Mouse (Mus musculus) gonadal fat pad, adult 2 months (tissue): ENCODE measurements at regions not wholly inside any gene's neighbourhood (a gene's known extent, or its start where the extent isn't known, plus 50 kb on each side); places are given as distances from the start of the nearest gene placed in this dataset.

ENCODE experiments used
- DNase-seq: peaks from one replicate; pipeline ENCODE4 v3.0.0-alpha.2; 2012; ENCODE audit warnings: low read depth

DNA sequence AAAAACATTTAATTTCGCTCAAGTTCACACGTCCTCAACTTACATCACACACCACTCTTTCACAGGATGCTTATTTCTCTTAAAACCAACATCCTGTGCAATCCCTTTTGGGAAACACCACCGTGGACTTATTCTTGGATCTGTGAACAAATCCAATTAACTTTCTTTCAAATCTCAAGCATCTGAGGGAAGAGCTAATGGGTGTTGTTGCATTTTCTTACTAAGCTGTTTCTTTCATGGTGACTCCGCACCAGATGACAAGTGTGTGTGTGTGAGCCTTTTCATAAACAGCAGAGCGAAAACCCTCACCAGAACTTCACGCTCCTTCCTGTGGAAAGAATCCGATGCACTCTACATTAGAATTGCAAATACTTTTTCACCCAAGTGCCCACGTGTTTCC lies 390.6 kb upstream of the Castor2 start:
- DNase-seq = no peak

GRCm38 (mm10) chr5:133686206-133686605 lies 413.3 kb upstream of the Castor2 start:
- DNase-seq = no peak

DNA sequence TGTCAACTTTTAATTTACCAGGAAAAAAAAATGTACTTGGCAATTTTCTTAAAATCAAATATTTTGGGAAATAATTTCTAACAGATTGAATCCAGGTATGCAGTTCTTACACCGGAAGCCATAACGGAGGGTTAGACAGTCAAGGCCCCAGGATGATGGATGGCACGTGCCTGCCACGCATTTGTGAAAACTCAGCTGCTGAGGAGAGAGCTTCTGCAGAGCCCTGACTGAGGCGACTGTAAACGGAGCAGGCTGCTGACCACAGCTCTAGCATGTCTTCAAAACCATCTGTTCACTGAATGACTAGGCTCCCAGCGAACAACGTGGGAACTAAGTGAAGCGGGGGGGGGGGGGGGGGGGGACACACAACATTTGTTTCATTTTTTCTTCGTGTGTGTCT lies 416.5 kb upstream of the Castor2 start:
- no peak for DNase-seq

GRCm38 (mm10) chr5:133676791-133677450 lies 422.6 kb upstream of the Castor2 start:
- no peak for DNase-seq

DNA sequence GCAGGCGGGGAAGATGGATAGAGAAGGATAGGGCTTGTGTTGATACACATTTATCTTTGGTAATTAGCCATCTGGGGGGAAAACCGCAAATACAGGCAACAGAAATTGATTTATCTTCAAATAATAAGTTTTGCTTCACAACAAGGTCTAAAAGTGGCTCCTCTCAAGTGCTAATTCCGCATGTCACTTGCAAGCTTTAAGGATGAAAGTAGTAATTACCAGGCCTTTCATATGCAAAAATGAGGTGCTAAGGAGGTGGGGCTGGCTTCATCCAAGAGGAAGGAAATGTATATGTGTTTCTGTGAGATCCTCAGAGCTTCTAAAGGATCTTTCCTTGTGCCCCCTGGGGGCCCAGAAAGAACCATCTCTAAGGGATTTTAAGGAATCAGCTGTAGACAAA lies 423.9 kb upstream of the Castor2 start:
- no peak for DNase-seq

DNA sequence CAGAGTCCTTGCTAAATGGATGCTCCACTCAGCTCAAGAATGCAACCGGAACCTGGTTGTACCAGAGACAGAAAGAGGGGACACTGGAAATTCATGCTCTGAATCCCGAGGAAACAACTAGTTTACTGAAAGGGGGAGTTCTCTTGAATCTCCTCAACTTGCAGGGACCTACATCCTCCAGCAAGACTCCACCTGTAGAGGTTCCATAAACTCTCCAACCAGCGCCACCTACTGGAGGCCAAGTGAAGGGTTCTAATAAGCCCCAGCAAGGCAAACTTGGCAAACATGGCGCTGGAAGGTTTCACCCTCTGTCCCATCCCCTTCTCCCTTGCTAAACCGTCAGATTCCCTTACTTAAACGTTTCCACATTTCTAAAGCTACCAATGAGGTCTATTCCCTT lies 433.0 kb upstream of the Castor2 start:
- DNase-seq = no peak

DNA sequence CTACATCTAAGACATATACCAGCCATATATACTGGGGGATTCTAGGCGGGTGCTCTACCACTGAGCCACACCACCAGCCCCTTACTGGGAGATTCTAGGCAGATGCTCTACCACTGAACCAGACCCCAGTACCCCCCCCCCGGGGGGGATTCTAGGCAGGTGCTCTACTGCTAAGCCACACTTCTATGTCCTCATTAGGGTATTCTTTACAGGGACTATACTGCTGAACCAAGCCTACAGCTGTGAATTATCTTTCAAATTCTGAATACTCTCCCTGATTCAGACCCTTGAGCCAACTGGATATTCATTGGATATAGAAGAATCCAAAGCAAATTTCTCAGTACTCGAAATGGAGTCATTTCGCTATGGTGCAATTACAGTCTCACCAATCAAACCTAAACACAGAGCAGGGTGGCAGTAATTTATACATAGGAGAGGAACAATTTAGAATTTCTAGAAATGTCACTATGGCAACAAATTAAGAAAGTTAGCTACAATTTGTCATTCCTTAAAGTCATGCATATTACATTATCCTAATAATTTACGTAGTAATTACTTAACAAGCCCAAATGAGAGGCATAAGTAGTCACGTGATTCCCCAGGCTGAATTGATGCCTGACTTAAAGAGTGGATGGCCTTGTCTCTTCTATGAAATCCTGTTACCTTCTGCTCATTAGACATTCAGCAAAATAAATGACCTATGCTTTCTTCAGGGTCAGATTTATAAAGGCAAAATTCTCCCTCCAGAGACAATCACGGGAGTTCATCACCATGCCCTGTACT lies 436.8 kb upstream of the Castor2 start:
- DNase-seq = no peak

- no peak for DNase-seq
These were observed 439.2 kb upstream of the Castor2 start for GRCm38 (mm10) chr5:133660351-133660750.

- DNase-seq = no peak
These were observed 442.7 kb upstream of the Castor2 start for GRCm38 (mm10) chr5:133656837-133657236.

DNA sequence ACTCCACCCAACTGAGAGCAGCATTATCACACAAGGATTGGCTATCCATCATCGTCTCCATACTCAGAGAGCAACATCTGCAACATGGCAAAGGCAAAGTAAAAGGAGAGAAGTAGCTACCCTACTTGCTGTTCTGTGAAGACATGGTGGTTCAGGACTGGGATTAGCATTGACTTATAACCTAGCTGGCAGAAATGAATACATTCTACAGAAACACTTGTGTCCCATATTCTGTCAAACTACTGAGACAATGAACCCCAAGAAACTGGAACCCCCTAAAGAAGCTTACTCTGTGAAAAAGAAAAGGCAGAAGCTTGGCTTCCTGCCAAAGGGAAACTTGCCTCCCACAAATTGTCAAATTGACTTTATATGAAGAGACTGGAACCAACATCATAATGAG lies 446.1 kb upstream of the Castor2 start:
- DNase-seq = no peak

DNA sequence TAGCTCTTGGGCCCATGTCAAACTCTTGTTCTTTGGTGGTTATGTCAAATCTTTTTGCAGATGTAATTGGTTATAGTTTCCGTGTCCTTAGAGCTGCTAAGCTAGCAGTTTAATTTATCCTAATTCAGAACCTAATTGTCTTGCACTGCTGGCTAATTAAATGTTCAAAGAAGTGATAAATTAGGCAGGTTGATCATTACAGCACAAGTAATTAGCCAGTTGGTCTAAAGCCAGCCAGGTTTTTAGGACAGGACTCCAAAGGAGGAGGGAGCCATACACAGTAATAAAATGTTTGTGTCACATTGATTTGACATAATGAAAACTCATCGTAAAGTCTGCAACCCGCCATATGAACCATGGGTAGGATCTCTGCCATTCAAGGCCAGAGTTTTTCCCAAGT lies 449.3 kb upstream of the Castor2 start:
- DNase-seq = no peak

GRCm38 (mm10) chr5:133645696-133646195 lies 453.8 kb upstream of the Castor2 start:
- DNase-seq = no peak

DNA sequence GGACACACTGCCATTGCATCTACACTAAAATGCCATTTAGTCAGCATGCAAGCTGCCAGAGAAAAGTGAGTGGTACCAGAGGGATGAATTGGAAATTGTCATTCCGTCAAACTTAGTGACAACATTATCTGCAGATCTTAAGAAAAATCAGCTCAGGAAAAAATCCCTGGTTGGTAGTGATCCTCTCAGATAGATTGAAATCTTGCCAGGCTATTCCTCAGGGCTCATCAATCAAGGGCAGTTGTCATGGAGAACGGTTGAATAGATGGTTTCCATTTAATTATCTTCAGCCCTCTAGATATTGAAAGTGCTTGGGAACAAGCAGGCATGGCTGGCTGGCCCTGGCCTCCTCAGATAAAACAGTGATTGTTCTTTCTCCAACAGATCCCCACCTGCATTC lies 456.2 kb upstream of the Castor2 start:
- no peak for DNase-seq

- no peak for DNase-seq
These were observed 465.0 kb upstream of the Castor2 start for GRCm38 (mm10) chr5:133634481-133634880.

DNA sequence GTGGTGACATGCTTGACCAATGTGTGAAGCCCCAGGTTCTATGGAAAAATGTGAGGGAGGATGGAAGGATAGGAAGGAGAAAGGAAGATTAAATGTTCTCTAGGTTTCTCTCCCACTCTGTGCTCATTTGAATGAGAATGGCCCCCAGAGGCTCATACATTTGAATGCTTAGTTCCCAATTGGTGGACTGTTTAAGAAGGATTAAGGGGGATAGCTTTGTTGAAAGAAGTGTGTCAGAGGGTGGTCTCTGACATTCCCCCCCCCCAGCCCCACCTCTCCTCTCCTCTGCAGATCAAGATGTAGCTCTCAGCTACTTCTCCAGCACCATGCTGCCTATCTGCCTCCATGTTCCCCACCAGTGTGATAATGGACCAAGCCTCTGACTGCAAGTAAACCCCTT lies 467.7 kb upstream of the Castor2 start:
- DNase-seq = no peak

DNA sequence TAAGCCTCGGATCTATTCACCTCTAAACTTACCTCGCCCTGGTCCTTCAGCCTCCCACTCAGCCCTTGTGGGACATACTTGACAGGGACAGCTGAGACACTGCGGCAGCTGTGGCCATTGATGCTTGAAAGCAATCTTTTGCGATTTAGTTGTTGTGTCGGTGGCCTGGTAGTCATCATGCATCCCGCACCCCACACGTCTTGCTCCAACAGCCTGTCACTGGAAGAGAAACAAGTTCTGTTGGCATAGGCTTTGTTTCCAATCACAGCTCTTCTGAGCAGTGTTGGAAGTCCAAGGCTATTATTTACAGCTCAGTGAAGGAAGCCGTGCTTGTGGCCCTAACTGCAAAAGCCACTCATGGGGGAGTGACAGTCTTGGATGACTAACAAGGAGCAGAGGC lies 480.2 kb upstream of the Castor2 start:
- no peak for DNase-seq

- DNase-seq = no peak
These were observed 498.2 kb upstream of the Castor2 start for GRCm38 (mm10) chr5:133601241-133601739.

GRCm38 (mm10) chr5:133600630-133601029 lies 498.9 kb upstream of the Castor2 start:
- no peak for DNase-seq

- DNase-seq = no peak
These were observed 501.4 kb upstream of the Castor2 start for GRCm38 (mm10) chr5:133598105-133598504.

DNA sequence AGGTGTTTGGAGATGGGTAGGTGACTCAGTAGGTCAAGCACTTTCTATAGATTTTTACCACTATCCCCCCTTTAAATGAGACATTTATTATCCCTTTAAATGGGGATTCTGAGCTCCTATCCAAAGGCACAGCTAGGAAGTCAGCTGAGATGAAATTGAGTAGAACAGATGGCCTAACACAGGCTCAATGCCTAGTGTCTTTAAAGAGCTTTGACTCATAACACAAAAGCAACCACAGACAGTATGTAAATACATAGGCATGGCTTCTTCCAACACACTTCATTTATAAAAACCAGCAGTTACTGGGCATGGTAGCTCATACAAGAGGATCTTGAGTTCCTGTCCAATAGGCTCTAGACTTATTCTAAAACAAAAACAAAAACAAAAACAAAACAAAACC lies 513.0 kb upstream of the Castor2 start:
- no peak for DNase-seq

GRCm38 (mm10) chr5:133585181-133585580 lies 514.3 kb upstream of the Castor2 start:
- no peak for DNase-seq

- DNase-seq = no peak
These were observed 522.9 kb upstream of the Castor2 start for GRCm38 (mm10) chr5:133576595-133576994.

GRCm38 (mm10) chr5:133569096-133569495 lies 530.4 kb upstream of the Castor2 start:
- no peak for DNase-seq
